ENCODE assay signal across 9 mouse cellular contexts in the genomic region with DNA sequence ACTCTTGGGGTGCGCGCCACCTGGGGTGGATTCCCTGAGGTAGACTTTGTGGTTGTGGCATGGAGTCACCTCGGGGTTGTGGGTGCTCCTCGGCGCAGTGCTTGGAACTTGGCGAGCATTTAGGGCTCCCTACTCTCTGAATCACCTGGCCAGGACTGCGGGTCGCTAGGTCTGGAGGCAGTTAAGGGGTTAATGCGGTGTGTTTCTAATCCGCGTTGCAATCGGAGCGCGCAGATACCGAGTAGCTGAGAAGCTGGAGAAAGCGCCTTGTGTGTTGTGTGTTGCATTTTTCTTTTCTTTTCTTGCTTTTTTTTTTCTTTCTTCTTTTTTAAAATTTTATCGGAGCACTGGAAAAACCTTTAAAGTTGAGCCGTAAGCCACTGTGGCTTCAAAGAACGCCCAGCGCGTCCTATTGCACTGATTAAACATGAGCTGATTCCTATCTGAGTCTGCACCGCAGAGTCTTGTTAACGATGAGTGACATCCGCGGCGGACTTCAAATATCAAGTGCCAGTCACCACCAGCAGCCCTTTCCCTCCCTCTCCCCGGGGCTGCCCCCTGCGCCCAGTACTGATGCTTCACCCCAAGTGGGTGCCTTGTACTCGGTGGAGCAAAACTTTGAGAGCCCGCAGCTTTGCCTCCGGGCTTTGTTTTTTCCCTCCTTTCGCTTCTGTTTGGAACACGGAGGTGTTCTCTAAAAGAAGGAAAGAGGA. TPM values are rescaled to one million over a fixed set of nuclear protein-coding genes. Genes with fewer than 3 reads are reported as not detected.
DNase-seq lines count a peak whose midpoint lies in the region; ATAC-seq lines count a peak whose summit lies in the region.
"Had no signal": no experiment of that assay in that cellular context is flagged by ENCODE, and none has a peak within 500 bp of the region (broad histone marks: within the 10 kb centered on the region; RNA-seq: fewer than 3 reads in every experiment).

No protein-coding gene starts in this region.

- no peak overlapping the region for H3K9ac ChIP-seq in liver, embryonic 12.5 days

- peak; percentile 10 for DNase-seq in testis, postnatal 14 days (ENCODE audit: low spot score)
- DNase-seq in testis, postnatal 10 days (ENCODE audit: low spot score), result no peak
- DNase-seq in embryo, embryonic 11 days, result peak; percentile 63
- peak; percentile 57 for DNase-seq in hindbrain, embryonic 10.5 days (ENCODE audit: low spot score)
- peak; percentile 16 for DNase-seq in splenic B cell, adult 2 months (ENCODE audit: low read depth, low spot score)
- DNase-seq in frontal cortex, postnatal 25 days (ENCODE audit: low spot score in 2 of 2), result no peak
- DNase-seq in frontal cortex, adult 2 months (ENCODE audit: extremely low spot score in 1 of 2, low spot score in 1 of 2), result no peak

- 4% methylated on average over 33 of the region's 33 CpGs for WGBS in hindbrain, embryonic 10.5 days
- 4% methylated on average over 33 of the region's 33 CpGs for WGBS in liver, embryonic 12.5 days (ENCODE audit: insufficient replicate concordance)

- no peaks in the 10 kb centered on the region for H3K36me3 ChIP-seq in hindbrain, embryonic 10.5 days
- H3K36me3 ChIP-seq in liver, embryonic 12.5 days, result no peaks in the 10 kb centered on the region
- H3K36me3 ChIP-seq in splenic B cell, adult 2 months (ENCODE audit: control insufficient read depth, insufficient read depth, low read length, poor library complexity, severe bottlenecking), result no peaks in the 10 kb centered on the region

- peak overlapping the region; percentile 81 for H3K4me3 ChIP-seq in hindbrain, embryonic 10.5 days
- H3K4me3 ChIP-seq in liver, embryonic 12.5 days, result peak overlapping the region; percentile 32

- peaks cover 67% of the 10 kb centered on the region for H3K27me3 ChIP-seq in hindbrain, embryonic 10.5 days (ENCODE audit: insufficient read depth, poor library complexity, severe bottlenecking)
- H3K27me3 ChIP-seq in liver, embryonic 12.5 days (replicated peaks), result peaks cover 71% of the 10 kb centered on the region
- H3K27me3 ChIP-seq in splenic B cell, adult 2 months (ENCODE audit: control insufficient read depth, insufficient read depth, low read length, poor library complexity, severe bottlenecking), result peaks cover 4% of the 10 kb centered on the region

- no peaks in the 10 kb centered on the region for H3K9me3 ChIP-seq in hindbrain, embryonic 10.5 days
- no peaks in the 10 kb centered on the region for H3K9me3 ChIP-seq in liver, embryonic 12.5 days (replicated peaks)

- H3K4me1 ChIP-seq in hindbrain, embryonic 10.5 days (replicated peaks), result peaks cover 41% of the 10 kb centered on the region
- peaks cover 22% of the 10 kb centered on the region for H3K4me1 ChIP-seq in liver, embryonic 12.5 days

- no peak overlapping the region for H3K27ac ChIP-seq in hindbrain, embryonic 10.5 days
- H3K27ac ChIP-seq in liver, embryonic 12.5 days, result no peak overlapping the region
- H3K27ac ChIP-seq: macrophage had no signal

- H3K4me2 ChIP-seq in liver, embryonic 12.5 days, result peak overlapping the region; percentile 50

- no peak for ATAC-seq in liver, embryonic 12.5 days

RNA-seq across cellular contexts. Expression of gene Sdk1, which starts 2.1 kb away (rescaled TPM):
- 0.99 and 1.5 TPM in 2 replicates for polyA plus RNA-seq in hindbrain, embryonic 10.5 days (2016; fragmentation: Nextera tagmentation; extraction: Ambion mirVana)
- 0.41 and 0.80 TPM in 2 replicates for polyA plus RNA-seq in liver, embryonic 12.5 days (2016; fragmentation: Nextera tagmentation; extraction: Ambion mirVana)
- 3.5 and 4.0 TPM in 2 replicates for polyA plus RNA-seq in frontal cortex, adult 2 months (2012; rRNA removed)
- polyA plus RNA-seq: macrophage had no signal

Comparison
In these comparisons a context has a peak if more than half of its experiments do, and no peak if none do; other contexts are left out.
1. DNase-seq: peak in testis, postnatal 14 days (single experiment), embryo, embryonic 11 days (single experiment), hindbrain, embryonic 10.5 days (single experiment) and splenic B cell, adult 2 months (single experiment); none in testis, postnatal 10 days (single experiment), frontal cortex, postnatal 25 days (0 of 2) and frontal cortex, adult 2 months (0 of 2).